Mouse (Mus musculus) G1E-ER4 (cell line): ENCODE measurements around the gene Sbf2. TPM values are rescaled to one million over a fixed set of nuclear protein-coding genes. Genes with fewer than 3 reads are reported as not detected.

ENCODE experiments used
- GATA1 ChIP-seq: IDR thresholded peaks from one replicate; pipeline ENCODE4 v1.8.0; 2012; ENCODE audit warnings: low read length, inconsistent platforms
- polyA plus RNA-seq: library from polyadenylated mRNA; stranded (reverse); fragments of >175 nt; gene quantifications from 2 replicates; pipeline ENCODE4 v1.2.3, GENCODE M21; 2012

Sbf2 gene
- polyA plus RNA-seq, 1 experiment: not detected

- no peak for TF ChIP-seq GATA1
These were observed 301.2 kb downstream of the Sbf2 start for GRCm38 (mm10) chr7:110313392-110314055.

GRCm38 (mm10) chr7:110309246-110309645, 305.5 kb downstream of the Sbf2 start:
- TF ChIP-seq GATA1: no peak

- TF ChIP-seq GATA1: no peak
These were observed 307.0 kb downstream of the Sbf2 start for GRCm38 (mm10) chr7:110307741-110308140.

GRCm38 (mm10) chr7:110306281-110306680, 308.4 kb downstream of the Sbf2 start:
- TF ChIP-seq GATA1: no peak

- no peak for TF ChIP-seq GATA1
These were observed 309.2 kb downstream of the Sbf2 start for GRCm38 (mm10) chr7:110305486-110305885.

GRCm38 (mm10) chr7:110302886-110303285, 311.8 kb downstream of the Sbf2 start:
- no peak for TF ChIP-seq GATA1

GRCm38 (mm10) chr7:110298739-110299410, 315.8 kb downstream of the Sbf2 start:
- TF ChIP-seq GATA1: no peak

GRCm38 (mm10) chr7:110298090-110298489, 316.6 kb downstream of the Sbf2 start:
- no peak for TF ChIP-seq GATA1

- TF ChIP-seq GATA1: no peak
These were observed 317.1 kb downstream of the Sbf2 start for GRCm38 (mm10) chr7:110297611-110298010.

- TF ChIP-seq GATA1: no peak
These were observed 317.7 kb downstream of the Sbf2 start for GRCm38 (mm10) chr7:110296889-110297603.

GRCm38 (mm10) chr7:110289647-110290046, 325.1 kb downstream of the Sbf2 start:
- TF ChIP-seq GATA1: no peak

- no peak for TF ChIP-seq GATA1
These were observed 326.0 kb downstream of the Sbf2 start for GRCm38 (mm10) chr7:110288731-110289191.

- TF ChIP-seq GATA1: no peak
These were observed 326.5 kb downstream of the Sbf2 start for GRCm38 (mm10) chr7:110288191-110288604.

- TF ChIP-seq GATA1: no peak
These were observed 327.1 kb downstream of the Sbf2 start for GRCm38 (mm10) chr7:110287476-110288071.

GRCm38 (mm10) chr7:110286838-110287475, 327.8 kb downstream of the Sbf2 start:
- TF ChIP-seq GATA1: no peak
